Mouse (Mus musculus) olfactory bulb, adult 2 months (tissue): ENCODE measurements around the gene Lclat1.

Source experiments
- CTCF ChIP-seq: fragments of 200-500 bp; IDR thresholded peaks from 2 replicates; pipeline ENCODE4 v1.5.1; 2012; ENCODE audit warnings: low read depth, mild to moderate bottlenecking, low read length, moderate library complexity; ENCODE audit not compliant: insufficient read depth
- POLR2A ChIP-seq: fragments of 200-500 bp; IDR thresholded peaks from 2 replicates; pipeline ENCODE4 v1.6.1; 2012; ENCODE audit warnings: mild to moderate bottlenecking, low read depth, low read length, moderate library complexity; ENCODE audit not compliant: insufficient read depth

DNA sequence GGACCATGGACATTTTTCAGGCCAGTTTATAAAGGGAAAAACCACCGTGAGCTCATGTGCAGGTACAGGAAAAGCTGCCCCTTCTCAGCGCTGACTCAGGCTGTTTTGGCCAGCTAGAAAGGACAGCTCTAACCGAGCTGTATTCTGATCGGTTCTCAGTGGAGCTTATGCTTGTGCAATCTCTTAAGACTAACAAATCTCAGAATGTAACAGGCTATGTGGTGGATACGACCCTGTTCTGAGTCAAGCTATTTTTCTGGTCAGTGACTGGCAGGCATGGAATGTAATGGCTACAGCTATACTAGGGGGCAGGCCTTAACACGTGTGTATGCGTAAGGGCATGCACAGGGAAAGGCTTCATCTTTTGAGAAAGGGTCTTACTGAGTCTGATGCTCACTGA lies 4.3 kb downstream of the Lclat1 start:
- TF ChIP-seq CTCF, result no peak
- no peak for TF ChIP-seq POLR2A
